Mouse (Mus musculus) bone marrow, adult 2 months (tissue): ENCODE measurements at regions not wholly inside any gene's neighbourhood (a gene's known extent, or its start where the extent isn't known, plus 50 kb on each side); places are given as distances from the start of the nearest gene placed in this dataset.

Experiments
- CTCF ChIP-seq: fragments of 200-500 bp; IDR thresholded peaks from 2 replicates; pipeline ENCODE4 v1.5.1; 2011; ENCODE audit warnings: low read length, control low read depth; ENCODE audit not compliant: control insufficient read depth, insufficient read depth
- POLR2A ChIP-seq: fragments of 200-500 bp; IDR thresholded peaks from 2 replicates; pipeline ENCODE4 v1.6.1; 2011; ENCODE audit warnings: low read depth, mild to moderate bottlenecking, control low read depth, low read length, borderline replicate concordance; ENCODE audit not compliant: control insufficient read depth

GRCm38 (mm10) chr3:38130088-38130487, 354.6 kb downstream of the Ankrd50 start:
- no peak for TF ChIP-seq POLR2A
- no peak for TF ChIP-seq CTCF
